Mouse (Mus musculus) limb, embryonic 13.5 days (tissue): ENCODE results near the gene Glyctk. TPM values are rescaled to one million over a fixed set of nuclear protein-coding genes. Genes with fewer than 3 reads are reported as not detected.

Experiments used
- ATAC-seq: fragments of 200-750 bp; cut with Nextera tagmentation; 2 replicates; pipeline ENCODE4 v1.8.0; 2017; ENCODE audit warnings: low read depth, moderate number of reproducible peaks, moderate TSS enrichment; ENCODE audit not compliant: low FRiP score
- H3K27ac ChIP-seq: fragments of 300-500 bp; sonication (generic); 2 replicates; pipeline ENCODE4 v1.5.1; 2015; ENCODE audit warnings: inconsistent platforms, mild to moderate bottlenecking, moderate library complexity
- H3K27me3 ChIP-seq: fragments of 300-500 bp; sonication (generic); 2 replicates; pipeline ENCODE4 v1.6.1; 2015; ENCODE audit warnings: mild to moderate bottlenecking, inconsistent platforms
- H3K36me3 ChIP-seq: fragments of 300-500 bp; sonication (generic); 2 replicates; pipeline ENCODE4 v1.6.1; 2015; ENCODE audit warnings: inconsistent platforms, mild to moderate bottlenecking, moderate library complexity
- H3K4me1 ChIP-seq: fragments of 300-500 bp; sonication (generic); 2 replicates; pipeline ENCODE4 v1.6.1; 2015; ENCODE audit warnings: inconsistent platforms
- H3K4me2 ChIP-seq: fragments of 300-500 bp; sonication (generic); replicated peaks from 2 replicates; pipeline ENCODE4 v1.6.1; 2015; ENCODE audit warnings: inconsistent platforms, mild to moderate bottlenecking, moderate library complexity
- H3K4me3 ChIP-seq: fragments of 300-500 bp; sonication (generic); 2 replicates; pipeline ENCODE4 v1.5.1; 2015; ENCODE audit warnings: moderate library complexity, mild to moderate bottlenecking, inconsistent platforms
- H3K9ac ChIP-seq: fragments of 300-500 bp; sonication (generic); 2 replicates; pipeline ENCODE4 v1.6.1; 2015; ENCODE audit warnings: mild to moderate bottlenecking, inconsistent platforms
- H3K9me3 ChIP-seq: fragments of 300-500 bp; sonication (generic); 2 replicates; pipeline ENCODE4 v1.6.1; 2016; ENCODE audit warnings: inconsistent platforms
- WGBS: fragments of 180-500 bp; shearing (Covaris S2); methylation state at CpG from one replicate; pipeline ENCODE4 v1.1.7; 2015; 5-methylcytosine and 5-hydroxymethylcytosine counted together
- polyA plus RNA-seq: library from polyadenylated mRNA; unstranded; fragments of >200 nt; fragmentation: Nextera tagmentation; extraction: Ambion mirVana; gene quantifications from 2 replicates; pipeline ENCODE4 v1.2.1, GENCODE M21; 2015

The Glyctk gene
- polyA plus RNA-seq, 1 experiment from 2014 or later: 3.2 TPM

DNA sequence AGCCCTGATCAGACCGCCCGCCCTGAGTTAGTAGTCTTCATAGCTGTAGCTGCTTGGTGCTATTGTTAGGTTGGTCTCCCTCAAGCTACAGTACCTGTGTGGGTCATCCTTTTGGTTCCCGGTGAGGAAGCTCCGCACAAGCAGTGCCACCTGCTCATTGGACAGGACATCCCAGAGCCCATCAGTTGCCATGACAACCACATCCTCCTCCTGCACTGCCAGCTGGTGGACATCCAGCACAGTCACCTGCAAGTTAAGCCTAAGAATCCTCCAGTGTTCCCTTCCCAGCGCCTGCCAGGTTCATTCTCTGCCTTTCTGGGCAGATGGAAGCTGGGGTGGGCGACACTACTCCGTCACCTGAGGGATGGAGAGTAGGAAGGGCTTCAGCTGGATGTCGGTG lies 37.8 kb upstream of the Glyctk start:
- H3K27me3 ChIP-seq: no peaks in the 10 kb centered on the region
- peaks cover 25% of the 10 kb centered on the region for H3K4me1 ChIP-seq
- H3K9me3 ChIP-seq: no peaks in the 10 kb centered on the region
- H3K27ac ChIP-seq: no peak overlapping the region
- ATAC-seq: no peak
- WGBS: 92% methylated on average over 8 of the region's 8 CpGs
- no peak overlapping the region for H3K4me2 ChIP-seq
- no peak overlapping the region for H3K9ac ChIP-seq
- H3K36me3 ChIP-seq: peaks cover 62% of the 10 kb centered on the region
- no peak overlapping the region for H3K4me3 ChIP-seq

DNA sequence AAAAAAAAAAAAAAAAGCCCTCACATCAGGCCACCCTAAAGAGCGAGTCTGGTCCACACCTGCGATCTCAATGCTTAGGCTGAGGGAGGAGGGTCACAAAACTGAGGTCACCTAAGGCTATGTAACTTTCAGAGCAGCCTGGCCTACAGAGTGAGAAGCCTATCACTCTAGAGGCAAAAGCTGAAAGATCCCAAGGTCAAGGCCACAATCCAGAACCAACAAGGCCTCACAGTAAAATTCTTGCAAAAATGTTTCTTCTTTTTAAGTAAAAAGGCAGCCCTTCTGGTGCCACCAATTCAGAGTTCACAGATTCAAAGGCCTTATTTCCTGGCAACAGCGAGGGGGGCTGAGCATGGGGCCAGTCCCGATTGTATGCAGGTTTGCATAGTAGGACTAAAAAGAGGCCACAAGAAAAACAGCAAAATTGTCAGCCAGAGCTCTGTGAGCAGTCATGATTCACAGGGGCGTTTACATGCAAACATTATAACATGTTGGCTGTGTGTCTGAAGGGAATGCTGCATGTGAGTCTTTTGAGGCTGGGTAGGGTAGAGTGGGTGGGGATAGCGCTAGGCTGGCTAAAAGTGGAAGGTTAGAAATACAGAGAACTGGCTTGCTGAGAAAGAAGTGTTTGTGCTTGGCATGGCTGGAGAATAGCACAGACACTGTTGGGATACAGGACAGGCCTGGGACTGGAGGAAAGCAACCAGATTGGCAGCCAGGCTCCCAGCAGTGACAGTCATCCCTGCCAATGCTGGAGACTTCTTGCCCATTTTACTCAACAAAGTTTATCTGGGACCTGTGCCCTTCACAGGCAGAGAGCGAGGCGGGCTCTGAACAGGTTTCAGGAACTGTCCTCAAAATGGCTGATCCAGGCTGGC lies 36.2 kb upstream of the Glyctk start:
- Histone ChIP-seq H3K9me3 (no peaks in the 10 kb centered on the region), H3K27me3 (no peaks in the 10 kb centered on the region), H3K27ac (no peak overlapping the region), H3K9ac (no peak overlapping the region), H3K4me1 (peaks cover 16% of the 10 kb centered on the region), H3K4me2 (no peak overlapping the region), H3K36me3 (peaks cover 78% of the 10 kb centered on the region), H3K4me3 (no peak overlapping the region)
- no peak for ATAC-seq
- WGBS: 90% methylated on average over 8 of the region's 8 CpGs

DNA sequence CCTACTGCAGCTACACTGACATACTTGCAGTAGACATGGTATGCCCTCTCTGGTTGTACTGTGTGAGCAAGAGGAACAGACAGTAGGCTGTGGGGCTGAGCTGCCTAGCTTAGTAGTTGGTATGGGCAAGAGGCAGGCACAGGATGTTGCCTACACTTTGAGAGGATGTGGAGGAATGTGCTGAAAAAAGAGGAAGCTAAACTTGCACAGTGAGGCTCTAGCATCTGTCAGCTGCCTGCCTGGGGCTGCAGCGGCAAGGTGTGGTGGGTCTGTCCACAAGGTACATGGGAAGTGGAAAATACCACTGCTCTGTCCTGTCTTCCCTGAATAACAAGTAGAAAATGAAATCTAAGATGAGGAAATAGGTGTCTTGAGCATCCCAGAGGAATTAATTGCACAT lies 35.1 kb upstream of the Glyctk start:
- 100% methylated on average over 1 of the region's 1 CpGs for WGBS

DNA sequence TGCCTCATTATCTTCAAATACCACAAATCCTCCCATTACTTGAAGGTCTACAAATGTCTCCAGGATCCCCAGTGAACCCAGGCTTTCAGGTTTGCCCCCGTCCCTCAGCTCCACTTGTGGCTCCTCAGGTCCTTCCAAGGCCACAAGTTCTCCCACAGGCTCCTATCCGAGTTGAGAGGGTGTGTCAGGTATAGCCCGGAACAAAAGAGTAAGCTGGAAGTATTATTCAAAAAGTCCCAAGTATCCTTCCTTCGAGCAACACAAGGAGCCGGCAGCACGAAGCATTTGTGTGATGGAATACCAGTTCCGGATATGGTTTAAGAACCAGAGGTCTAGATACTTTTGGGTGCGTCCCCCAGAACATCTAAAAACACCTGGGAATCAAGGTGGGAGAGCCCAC lies 34.1 kb upstream of the Glyctk start:
- Histone ChIP-seq H3K4me3 (no peak overlapping the region), H3K4me1 (peaks cover under 1% of the 10 kb centered on the region), H3K36me3 (peaks cover 96% of the 10 kb centered on the region), H3K9me3 (no peaks in the 10 kb centered on the region), H3K4me2 (no peak overlapping the region), H3K9ac (no peak overlapping the region), H3K27me3 (no peaks in the 10 kb centered on the region), H3K27ac (no peak overlapping the region)
- 91% methylated on average over 8 of the region's 8 CpGs for WGBS
- no peak for ATAC-seq

More for the DNA sequence above, 35.1 kb upstream of the Glyctk start:
- Histone ChIP-seq H3K9me3 (no peaks in the 10 kb centered on the region), H3K27me3 (no peaks in the 10 kb centered on the region), H3K36me3 (peaks cover 89% of the 10 kb centered on the region), H3K9ac (no peak overlapping the region), H3K4me2 (no peak overlapping the region), H3K27ac (peak overlapping the region; percentile 44; the same call in 1 of the 2 replicates), H3K4me3 (no peak overlapping the region), H3K4me1 (peaks cover 10% of the 10 kb centered on the region)
- ATAC-seq: no peak

DNA sequence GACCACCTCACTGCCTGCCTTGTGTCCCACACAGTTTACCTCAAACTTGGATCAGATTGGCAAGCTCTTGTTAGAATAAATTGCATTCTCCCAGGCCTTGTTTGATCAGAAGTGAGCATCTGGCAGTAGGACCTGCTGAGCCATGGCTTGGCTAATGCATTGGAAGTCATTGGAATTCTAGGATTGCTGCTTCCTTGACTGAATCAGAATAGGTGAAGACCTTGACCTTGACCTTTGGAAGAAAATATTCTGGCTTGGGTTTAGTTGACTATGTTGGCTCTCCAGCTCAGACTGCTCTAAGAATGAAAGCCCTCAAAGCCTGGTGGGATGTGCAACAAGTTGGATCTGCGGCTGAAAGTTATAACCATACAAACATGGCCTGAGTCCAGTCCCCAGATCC lies 33.4 kb upstream of the Glyctk start:
- no peak overlapping the region for H3K27ac ChIP-seq
- H3K27me3 ChIP-seq: no peaks in the 10 kb centered on the region
- H3K9me3 ChIP-seq: no peaks in the 10 kb centered on the region
- peaks cover 96% of the 10 kb centered on the region for H3K36me3 ChIP-seq
- no peak for ATAC-seq
- no peak overlapping the region for H3K9ac ChIP-seq
- H3K4me2 ChIP-seq: no peak overlapping the region
- 90% methylated on average over 1 of the region's 1 CpGs for WGBS
- no peak overlapping the region for H3K4me3 ChIP-seq
- no peaks in the 10 kb centered on the region for H3K4me1 ChIP-seq

DNA sequence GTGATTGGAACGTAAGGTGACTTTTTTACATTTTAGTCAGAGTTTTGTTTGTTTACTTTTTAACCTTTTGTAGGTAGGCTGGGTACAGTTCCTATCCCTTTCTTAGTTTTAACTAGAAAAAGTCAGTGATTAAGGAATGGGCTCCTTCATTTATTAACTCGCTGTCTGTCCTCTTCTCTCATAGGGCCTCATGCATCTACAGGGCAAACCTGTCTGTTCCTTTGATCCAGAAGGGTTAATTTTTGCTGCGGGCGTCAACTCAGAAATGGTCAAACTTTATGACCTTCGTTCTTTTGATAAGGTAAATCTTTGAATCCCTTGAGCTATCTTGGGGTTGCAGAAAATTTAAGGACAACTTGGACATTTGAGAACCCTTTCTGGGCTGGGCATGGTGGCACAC lies 26.1 kb upstream of the Glyctk start:
- no peaks in the 10 kb centered on the region for H3K9me3 ChIP-seq
- no peak overlapping the region for H3K4me2 ChIP-seq
- ATAC-seq: no peak
- no peak overlapping the region for H3K4me3 ChIP-seq
- 90% methylated on average over 5 of the region's 5 CpGs for WGBS
- H3K4me1 ChIP-seq: no peaks in the 10 kb centered on the region
- H3K36me3 ChIP-seq: peaks cover 99% of the 10 kb centered on the region
- H3K27ac ChIP-seq: no peak overlapping the region
- no peaks in the 10 kb centered on the region for H3K27me3 ChIP-seq
- H3K9ac ChIP-seq: no peak overlapping the region

DNA sequence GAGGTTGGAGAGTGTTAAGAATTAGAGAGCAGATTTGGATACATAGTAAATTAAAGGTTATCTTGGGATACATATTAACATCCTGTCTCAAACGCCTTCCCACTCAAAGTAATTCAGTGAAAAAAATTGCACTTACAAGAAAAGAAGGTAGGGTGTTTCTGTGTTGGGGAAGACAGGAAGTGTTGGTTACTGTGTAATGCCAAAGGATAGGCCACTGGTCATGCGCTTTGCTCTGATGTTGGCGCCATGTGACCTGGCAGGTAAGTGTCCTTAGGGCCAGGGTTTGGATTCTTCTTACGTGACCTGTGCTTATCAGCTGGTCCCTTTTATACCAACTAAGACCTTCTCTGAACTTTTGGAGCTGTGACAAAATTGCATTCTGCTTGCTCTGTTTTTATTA lies 24.2 kb upstream of the Glyctk start:
- no peaks in the 10 kb centered on the region for H3K9me3 ChIP-seq
- no peak overlapping the region for H3K27ac ChIP-seq
- no peak for ATAC-seq
- peaks cover 98% of the 10 kb centered on the region for H3K36me3 ChIP-seq
- no peak overlapping the region for H3K4me3 ChIP-seq
- 94% methylated on average over 4 of the region's 4 CpGs for WGBS
- no peak overlapping the region for H3K4me2 ChIP-seq
- H3K9ac ChIP-seq: no peak overlapping the region
- no peaks in the 10 kb centered on the region for H3K27me3 ChIP-seq
- no peaks in the 10 kb centered on the region for H3K4me1 ChIP-seq

DNA sequence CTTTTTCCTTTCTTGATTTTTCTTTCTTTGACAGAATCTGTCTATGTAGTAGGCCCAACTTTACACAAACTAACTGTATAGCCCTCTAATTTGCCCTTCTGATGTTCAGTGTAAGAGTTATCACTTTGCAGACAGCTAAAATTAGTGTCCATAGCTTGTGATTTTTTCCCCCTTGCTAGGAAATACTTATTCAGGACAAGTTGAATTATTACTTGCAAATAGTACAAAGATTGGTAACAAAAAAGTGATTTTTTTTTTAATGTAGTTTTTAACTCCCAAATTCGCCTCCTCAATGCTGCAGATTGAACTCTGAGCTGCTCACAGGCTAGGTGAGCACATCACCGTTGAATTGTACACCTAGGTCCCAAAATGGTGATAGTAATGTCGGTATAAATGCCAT lies 22.0 kb upstream of the Glyctk start:
- H3K4me2 ChIP-seq: no peak overlapping the region
- no peaks in the 10 kb centered on the region for H3K9me3 ChIP-seq
- H3K9ac ChIP-seq: no peak overlapping the region
- H3K27ac ChIP-seq: no peak overlapping the region
- WGBS: 91% methylated on average over 3 of the region's 3 CpGs
- no peak for ATAC-seq
- H3K27me3 ChIP-seq: no peaks in the 10 kb centered on the region
- H3K4me1 ChIP-seq: peaks cover 20% of the 10 kb centered on the region
- peaks cover 85% of the 10 kb centered on the region for H3K36me3 ChIP-seq
- H3K4me3 ChIP-seq: no peak overlapping the region

DNA sequence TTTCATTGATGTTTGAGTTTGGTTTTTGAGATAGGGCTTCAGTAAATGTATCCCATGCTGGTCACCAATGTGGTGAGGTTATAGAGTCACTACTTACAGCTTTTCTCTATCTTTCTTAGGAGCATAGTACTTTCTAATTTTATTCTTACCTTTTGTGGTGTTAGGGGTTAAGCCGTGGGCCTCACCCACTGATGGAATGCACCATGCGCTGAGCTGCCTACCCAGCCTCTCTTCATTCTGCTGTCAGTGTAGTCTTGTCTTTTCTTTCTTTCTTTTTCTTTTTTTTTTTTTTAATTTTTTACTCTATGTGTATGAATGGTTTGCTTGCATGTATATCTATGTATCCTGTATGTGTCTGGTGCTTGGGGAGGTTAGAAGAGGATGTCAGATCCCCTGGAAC lies 21.5 kb upstream of the Glyctk start:
- Histone ChIP-seq H3K27me3 (no peaks in the 10 kb centered on the region), H3K4me3 (no peak overlapping the region), H3K27ac (no peak overlapping the region), H3K4me2 (no peak overlapping the region), H3K4me1 (peaks cover 25% of the 10 kb centered on the region), H3K36me3 (peaks cover 80% of the 10 kb centered on the region), H3K9ac (no peak overlapping the region), H3K9me3 (no peaks in the 10 kb centered on the region)
- 90% methylated on average over 2 of the region's 2 CpGs for WGBS
- no peak for ATAC-seq

DNA sequence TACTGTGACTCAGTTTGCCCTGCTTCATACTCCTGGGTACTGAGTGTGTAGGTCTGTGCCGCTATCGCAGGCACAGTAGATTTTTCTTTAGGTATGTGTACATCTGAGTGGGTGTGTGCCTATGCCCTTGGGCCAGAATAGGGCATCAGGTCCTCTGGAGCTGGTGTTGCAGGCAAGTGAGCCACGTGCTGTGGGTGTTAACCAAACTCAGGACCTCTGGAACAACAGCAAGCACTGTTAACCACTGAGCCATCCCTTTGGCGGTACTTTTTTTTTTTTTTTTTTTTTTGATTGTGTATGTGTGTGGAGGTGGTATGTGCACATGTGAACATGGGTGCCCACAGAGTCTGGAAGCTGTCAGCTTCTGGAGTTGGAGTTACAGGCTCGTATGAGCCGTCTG lies 19.9 kb upstream of the Glyctk start:
- ATAC-seq: no peak
- no peak overlapping the region for H3K27ac ChIP-seq
- peaks cover 39% of the 10 kb centered on the region for H3K4me1 ChIP-seq
- H3K9ac ChIP-seq: no peak overlapping the region
- no peak overlapping the region for H3K4me3 ChIP-seq
- no peaks in the 10 kb centered on the region for H3K27me3 ChIP-seq
- no peak overlapping the region for H3K4me2 ChIP-seq
- WGBS: 77% methylated on average over 6 of the region's 6 CpGs
- peaks cover 63% of the 10 kb centered on the region for H3K36me3 ChIP-seq
- H3K9me3 ChIP-seq: no peaks in the 10 kb centered on the region

DNA sequence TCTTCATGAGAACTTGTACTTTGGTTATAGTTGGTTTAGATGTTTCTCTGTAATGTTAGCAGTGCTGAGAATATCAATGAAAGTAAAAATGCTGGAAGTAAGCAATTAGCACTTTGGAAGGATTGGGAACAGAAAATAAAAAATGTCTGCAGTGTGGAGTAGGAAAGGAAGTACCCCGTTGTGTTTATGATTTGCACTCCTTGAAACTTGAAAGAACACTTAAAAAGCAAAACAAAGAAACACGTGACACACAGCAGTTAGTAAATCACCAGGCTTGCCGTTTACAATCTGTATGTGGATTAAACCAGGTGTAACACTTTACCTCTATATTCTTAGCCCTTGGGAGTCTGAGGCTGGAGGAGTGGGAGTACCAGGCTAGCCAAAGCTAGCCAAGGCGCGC lies 18.8 kb upstream of the Glyctk start:
- Histone ChIP-seq H3K27ac (no peak overlapping the region), H3K27me3 (no peaks in the 10 kb centered on the region), H3K9ac (no peak overlapping the region), H3K4me1 (peaks cover 43% of the 10 kb centered on the region), H3K36me3 (peaks cover 53% of the 10 kb centered on the region), H3K4me2 (no peak overlapping the region), H3K9me3 (no peaks in the 10 kb centered on the region), H3K4me3 (no peak overlapping the region)
- ATAC-seq: no peak
- 33% methylated on average over 5 of the region's 5 CpGs for WGBS

DNA sequence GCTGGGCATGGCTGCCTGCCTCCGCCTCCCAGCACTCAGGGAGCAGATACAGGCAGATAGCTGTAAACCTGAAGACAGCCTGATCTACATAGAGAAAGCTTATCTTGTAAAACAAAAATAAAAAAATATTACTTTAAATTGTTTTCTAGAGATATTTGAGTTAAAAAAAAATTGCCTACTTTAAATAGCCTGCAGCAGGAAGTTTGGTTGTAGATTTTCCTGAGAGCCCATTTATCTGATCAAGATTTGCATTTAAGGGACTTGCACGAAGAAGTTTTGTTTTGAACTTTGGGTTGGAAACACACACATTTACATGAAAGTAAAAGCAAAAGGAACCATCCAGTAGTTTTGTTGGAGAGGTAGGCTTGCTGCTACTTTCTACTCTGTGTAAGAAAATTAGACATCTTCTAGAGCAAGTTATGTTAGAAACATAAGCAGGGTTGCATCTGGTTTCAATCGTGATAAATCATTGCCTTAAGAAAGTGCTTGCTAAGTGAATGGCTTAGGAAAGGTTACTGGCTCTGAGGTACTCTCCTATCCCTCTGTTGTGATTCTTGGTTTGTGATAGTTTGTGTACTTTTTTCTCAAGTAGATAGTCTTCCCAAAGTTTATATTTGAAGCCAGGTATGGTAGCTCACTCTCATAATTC lies 17.7 kb upstream of the Glyctk start:
- Histone ChIP-seq H3K27ac (no peak overlapping the region), H3K27me3 (no peaks in the 10 kb centered on the region), H3K36me3 (peaks cover 42% of the 10 kb centered on the region), H3K4me2 (peak overlapping the region; percentile 14; the same call in 1 of the 2 replicates), H3K4me3 (no peak overlapping the region), H3K9me3 (no peaks in the 10 kb centered on the region), H3K4me1 (peaks cover 43% of the 10 kb centered on the region), H3K9ac (no peak overlapping the region)
- 59% methylated on average over 3 of the region's 3 CpGs for WGBS
- ATAC-seq: no peak
